Mouse (Mus musculus) forebrain, embryonic 10.5 days (tissue): ENCODE measurements around the gene Serpine1. TPM values are rescaled to one million over a fixed set of nuclear protein-coding genes. Genes with fewer than 3 reads are reported as not detected.
A peak's percentile ranks its signal among the peaks of the same experiment; 100 is the strongest.

ENCODE experiments used
- DNase-seq: peaks from one replicate; pipeline ENCODE4 v3.0.0-alpha.2; 2017; ENCODE audit warnings: low spot score; ENCODE audit errors: extremely low spot score
- H3K27ac ChIP-seq: fragments of 300-500 bp; sonication (generic); 2 replicates; pipeline ENCODE4 v1.5.1; 2016; ENCODE audit warnings: mild to moderate bottlenecking
- H3K27me3 ChIP-seq: fragments of 300-500 bp; sonication (generic); 2 replicates; pipeline ENCODE4 v1.6.1; 2016; ENCODE audit warnings: mild to moderate bottlenecking; ENCODE audit not compliant: poor library complexity, severe bottlenecking
- H3K36me3 ChIP-seq: fragments of 300-500 bp; sonication (generic); replicated peaks from 2 replicates; pipeline ENCODE4 v1.6.1; 2016; ENCODE audit warnings: mild to moderate bottlenecking, moderate library complexity
- H3K4me1 ChIP-seq: fragments of 300-500 bp; sonication (generic); 2 replicates; pipeline ENCODE4 v1.6.1; 2016
- H3K4me3 ChIP-seq: fragments of 300-500 bp; sonication (generic); 2 replicates; pipeline ENCODE4 v1.5.1; 2016; ENCODE audit warnings: mild to moderate bottlenecking, moderate library complexity
- H3K9me3 ChIP-seq: fragments of 300-500 bp; sonication (generic); 2 replicates; pipeline ENCODE4 v1.6.1; 2016; ENCODE audit warnings: mild to moderate bottlenecking, moderate library complexity
- WGBS: fragments of 180-500 bp; shearing (Covaris S2); methylation state at CpG from one replicate; pipeline ENCODE4 v1.1.7; 2016; 5-methylcytosine and 5-hydroxymethylcytosine counted together
- polyA plus RNA-seq: library from polyadenylated mRNA; unstranded; fragments of >200 nt; fragmentation: Nextera tagmentation; extraction: Ambion mirVana; gene quantifications from 2 replicates; pipeline ENCODE4 v1.2.1, GENCODE M21; 2016

The Serpine1 gene
- polyA plus RNA-seq, 1 experiment from 2014 or later = 0.10 TPM

DNA sequence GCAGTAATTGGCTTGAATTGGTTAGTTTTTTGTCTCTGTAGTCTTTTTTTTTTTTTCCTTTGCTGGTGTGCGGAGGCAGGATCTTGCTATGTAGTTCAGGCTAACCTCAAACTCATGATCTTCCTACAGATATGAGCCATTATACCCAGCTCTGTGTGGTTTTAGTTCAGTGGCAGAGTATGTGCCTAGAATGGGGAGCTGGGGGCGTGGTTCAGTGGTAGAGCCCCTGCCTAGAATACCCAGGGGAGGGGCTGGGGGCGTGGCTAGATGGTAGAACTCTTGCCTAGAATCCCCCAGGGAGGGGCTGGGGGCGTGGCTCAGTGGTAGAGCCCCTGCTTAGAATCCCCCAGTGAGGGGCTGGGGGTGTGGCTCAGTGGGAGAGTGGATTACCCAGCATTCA is 3.4 kb downstream of the Serpine1 start:
- H3K36me3 ChIP-seq = no peaks in the 10 kb centered on the region
- peaks cover 14% of the 10 kb centered on the region for H3K4me1 ChIP-seq
- no peaks in the 10 kb centered on the region for H3K27me3 ChIP-seq
- H3K9me3 ChIP-seq = no peaks in the 10 kb centered on the region
- no peak overlapping the region for H3K27ac ChIP-seq
- WGBS = 83% methylated on average over 4 of the region's 4 CpGs
- no peak overlapping the region for H3K4me3 ChIP-seq
- no peak for DNase-seq

DNA sequence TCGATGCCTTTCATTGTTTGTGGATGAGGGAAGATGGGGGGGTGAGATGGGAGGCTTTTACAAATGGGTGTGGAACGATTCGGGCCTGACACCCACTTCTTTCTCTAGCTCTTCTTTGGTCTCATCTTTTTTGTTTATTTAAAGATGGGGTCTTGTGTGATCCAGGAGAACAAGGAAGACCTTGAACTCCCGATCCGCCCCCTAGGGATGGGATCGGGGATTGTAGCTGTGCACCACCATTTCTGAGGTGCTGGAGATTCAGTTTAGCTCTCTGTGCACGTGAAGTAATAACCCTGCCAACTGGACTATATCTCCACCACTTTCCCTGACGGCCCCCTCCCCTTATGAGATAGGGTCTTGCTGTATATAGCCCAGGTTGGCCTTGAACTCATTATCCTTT is 6.1 kb downstream of the Serpine1 start:
- Histone ChIP-seq H3K27me3 (no peaks in the 10 kb centered on the region), H3K4me1 (no peaks in the 10 kb centered on the region), H3K27ac (no peak overlapping the region), H3K9me3 (no peaks in the 10 kb centered on the region), H3K4me3 (no peak overlapping the region), H3K36me3 (no peaks in the 10 kb centered on the region)
- no peak for DNase-seq
- 86% methylated on average over 8 of the region's 8 CpGs for WGBS

DNA sequence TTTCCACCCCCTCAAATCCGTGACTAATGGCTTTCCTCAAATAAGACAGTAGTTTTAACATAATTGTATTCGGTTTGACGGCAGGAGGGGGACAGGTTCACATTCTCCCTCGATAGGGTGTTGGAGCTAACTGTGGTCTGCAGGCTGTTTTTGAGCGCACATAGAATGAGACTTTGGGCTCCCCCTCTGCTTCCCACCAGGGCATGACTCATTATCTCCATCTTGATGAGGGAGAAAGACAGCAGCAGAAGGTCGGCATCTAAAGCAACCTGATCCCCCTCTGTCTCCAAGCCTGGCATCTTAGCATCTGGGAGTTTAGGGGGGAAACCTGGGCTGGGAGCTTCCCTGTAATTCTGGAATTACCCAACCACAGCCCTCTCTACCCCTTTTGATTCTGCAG is 6.6 kb downstream of the Serpine1 start:
- Histone ChIP-seq H3K27ac (no peak overlapping the region), H3K4me3 (no peak overlapping the region), H3K27me3 (no peaks in the 10 kb centered on the region), H3K4me1 (no peaks in the 10 kb centered on the region), H3K9me3 (no peaks in the 10 kb centered on the region), H3K36me3 (no peaks in the 10 kb centered on the region)
- no peak for DNase-seq
- WGBS = 77% methylated on average over 6 of the region's 6 CpGs

DNA sequence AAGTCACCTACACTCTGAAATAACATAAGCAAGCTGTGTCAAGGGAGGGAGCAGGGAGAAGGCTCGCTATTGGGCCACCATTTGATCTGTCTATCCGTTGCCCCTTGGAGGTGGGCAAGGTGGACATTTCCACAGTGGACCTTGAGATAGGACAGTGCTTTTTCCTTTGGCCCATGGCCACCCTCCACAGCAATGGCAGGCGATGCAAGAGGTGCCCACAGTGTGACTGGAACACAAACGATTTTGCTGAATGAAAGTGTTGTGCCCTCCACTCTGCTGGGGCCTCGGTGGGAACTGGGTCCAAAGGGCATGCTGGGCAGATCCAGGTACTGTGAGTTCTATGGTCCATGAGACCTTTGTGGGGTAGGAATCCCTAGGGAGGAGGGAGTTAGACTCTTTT is 9.5 kb downstream of the Serpine1 start:
- no peaks in the 10 kb centered on the region for H3K9me3 ChIP-seq
- no peak overlapping the region for H3K4me3 ChIP-seq
- no peak for DNase-seq
- no peaks in the 10 kb centered on the region for H3K36me3 ChIP-seq
- 0 out of 2 replicates have a peak, but pooled peaks cover 5% of the 10 kb centered on the region for H3K4me1 ChIP-seq
- no peaks in the 10 kb centered on the region for H3K27me3 ChIP-seq
- no peak overlapping the region for H3K27ac ChIP-seq
- WGBS = 91% methylated on average over 5 of the region's 5 CpGs

DNA sequence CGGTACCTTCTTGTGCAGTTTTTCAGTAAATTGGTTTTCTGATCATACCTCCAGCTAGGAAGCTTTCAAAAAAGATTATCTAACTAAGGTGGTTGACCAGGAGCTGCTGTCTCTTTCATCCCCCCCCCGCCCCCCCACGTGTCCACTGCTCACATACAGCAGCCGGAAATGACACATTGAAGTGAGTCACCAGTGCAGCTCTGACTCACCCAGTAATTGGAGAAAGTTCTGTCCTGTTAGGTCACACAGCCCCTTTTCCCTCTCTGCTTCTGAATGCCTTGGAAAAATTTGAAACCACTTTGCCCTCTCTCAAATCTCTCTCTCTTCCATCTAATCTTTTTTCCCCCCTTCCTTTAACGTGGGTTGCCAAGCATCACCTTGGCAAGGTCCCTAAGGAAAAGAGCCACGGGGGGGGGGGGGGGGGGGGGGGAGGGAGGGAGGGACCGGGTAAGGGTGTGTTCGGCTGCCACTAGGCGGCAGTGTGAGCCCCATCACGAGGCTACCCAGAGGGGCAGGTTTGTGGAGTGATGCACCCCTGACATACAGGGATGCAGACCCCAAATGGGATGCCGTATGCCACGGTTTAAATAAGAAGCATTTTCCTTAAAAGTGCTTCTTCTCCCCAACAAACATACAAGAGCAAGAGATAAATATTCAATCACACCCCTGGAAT is 10.1 kb downstream of the Serpine1 start:
- DNase-seq = no peak
- no peak overlapping the region for H3K4me3 ChIP-seq
- H3K4me1 ChIP-seq = 0 out of 2 replicates have a peak, but pooled peaks cover 5% of the 10 kb centered on the region
- H3K27me3 ChIP-seq = no peaks in the 10 kb centered on the region
- no peaks in the 10 kb centered on the region for H3K36me3 ChIP-seq
- 27% methylated on average over 12 of the region's 12 CpGs for WGBS
- H3K27ac ChIP-seq = no peak overlapping the region
- H3K9me3 ChIP-seq = no peaks in the 10 kb centered on the region

DNA sequence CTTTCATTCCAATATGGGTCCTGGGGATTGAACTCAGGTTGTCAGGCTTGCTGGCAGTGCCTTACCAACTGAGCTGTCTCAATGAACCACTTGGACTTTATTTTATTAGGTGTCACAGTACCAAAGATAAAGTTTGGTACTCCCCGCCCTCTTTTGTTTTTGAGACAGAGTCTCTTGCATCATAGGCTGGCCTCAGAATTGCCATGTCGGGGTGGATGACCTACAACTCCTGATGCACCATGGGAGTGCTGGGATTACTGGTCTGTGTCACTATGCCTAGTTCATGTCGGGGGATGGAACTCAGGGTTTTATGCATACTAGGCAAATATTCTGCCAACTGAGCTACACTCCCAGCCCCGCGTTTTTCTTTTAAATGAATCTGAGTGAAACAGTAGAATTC is 17.2 kb downstream of the Serpine1 start:
- no peaks in the 10 kb centered on the region for H3K9me3 ChIP-seq
- H3K4me3 ChIP-seq = no peak overlapping the region
- no peaks in the 10 kb centered on the region for H3K27me3 ChIP-seq
- 0 out of 2 replicates have a peak, but pooled peaks cover 5% of the 10 kb centered on the region for H3K4me1 ChIP-seq
- no peak overlapping the region for H3K27ac ChIP-seq
- WGBS = 87% methylated on average over 5 of the region's 5 CpGs
- H3K36me3 ChIP-seq = no peaks in the 10 kb centered on the region
- DNase-seq = no peak

DNA sequence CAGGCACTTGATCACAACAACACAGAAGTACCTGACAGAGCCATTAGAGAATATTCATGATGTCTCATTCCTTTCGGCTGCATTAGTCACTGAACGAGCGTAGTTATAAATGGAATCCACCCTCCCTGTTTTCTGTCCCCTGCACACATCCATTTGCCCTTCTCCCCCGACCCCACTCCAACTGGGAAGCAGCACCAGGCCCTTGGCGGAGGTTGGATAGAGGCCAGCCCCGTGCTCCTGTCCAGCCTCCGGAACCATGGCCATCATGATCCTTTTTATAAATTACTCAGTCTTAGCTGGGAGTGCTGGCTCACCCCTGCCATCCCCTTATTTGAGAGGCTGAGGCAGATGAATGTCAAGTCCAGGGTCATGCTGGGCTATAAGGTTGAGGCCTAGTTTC is 17.8 kb downstream of the Serpine1 start:
- Histone ChIP-seq H3K27ac (no peak overlapping the region), H3K4me3 (no peak overlapping the region), H3K27me3 (no peaks in the 10 kb centered on the region), H3K36me3 (no peaks in the 10 kb centered on the region), H3K4me1 (0 out of 2 replicates have a peak, but pooled peaks cover 3% of the 10 kb centered on the region), H3K9me3 (no peaks in the 10 kb centered on the region)
- no peak for DNase-seq
- WGBS = 90% methylated on average over 7 of the region's 7 CpGs

DNA sequence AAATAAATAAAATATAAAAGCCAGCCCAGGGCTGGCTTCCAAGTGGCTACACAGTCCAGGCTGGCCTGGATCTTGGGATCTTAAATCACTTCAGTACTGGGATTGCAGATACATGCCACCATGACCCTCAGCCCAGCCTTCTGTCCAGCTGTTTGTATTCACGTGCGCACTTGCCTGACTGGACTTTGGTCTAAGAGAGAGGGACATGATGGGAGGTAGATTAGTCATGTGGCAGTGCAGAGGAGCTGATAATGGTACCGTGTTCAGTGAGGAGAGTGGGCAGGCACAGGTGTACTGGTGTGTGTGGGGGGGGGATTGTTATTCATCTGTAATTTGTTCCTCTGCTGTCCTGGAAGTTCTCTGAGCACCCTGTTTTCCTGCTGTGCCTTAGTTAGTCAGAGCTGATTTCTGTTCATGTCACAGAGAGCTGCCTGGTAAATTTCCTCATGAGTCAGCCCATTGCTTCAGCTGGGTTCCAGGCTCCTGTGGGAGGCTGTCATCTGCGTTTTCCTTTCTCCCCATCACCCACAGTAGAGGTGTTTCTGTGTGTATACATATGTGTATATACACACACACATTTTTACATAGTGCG is 20.1 kb downstream of the Serpine1 start:
- Histone ChIP-seq H3K27ac (no peak overlapping the region), H3K9me3 (no peaks in the 10 kb centered on the region), H3K36me3 (no peaks in the 10 kb centered on the region), H3K27me3 (no peaks in the 10 kb centered on the region), H3K4me1 (no peaks in the 10 kb centered on the region), H3K4me3 (no peak overlapping the region)
- no peak for DNase-seq
- 89% methylated on average over 5 of the region's 5 CpGs for WGBS

DNA sequence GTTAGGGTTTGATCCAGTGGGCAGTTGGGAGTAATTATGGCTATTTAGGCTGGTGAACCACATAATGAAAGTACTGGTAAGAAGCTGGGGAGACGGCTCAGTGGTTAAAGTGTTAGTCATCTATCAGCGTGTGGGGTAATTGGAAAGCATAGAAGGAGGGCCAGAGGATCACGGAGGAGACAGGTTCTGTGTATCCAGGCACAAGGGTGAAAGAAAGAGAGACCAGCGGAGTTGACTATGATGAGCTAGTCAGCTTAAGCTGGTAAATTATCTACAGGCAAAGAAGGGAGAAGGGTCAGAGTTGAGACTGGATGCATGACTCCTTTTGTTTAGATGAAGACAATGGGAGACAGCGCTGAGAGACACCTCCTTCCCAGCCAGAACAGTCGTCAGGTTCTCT is 20.9 kb downstream of the Serpine1 start:
- 64% methylated on average over 6 of the region's 6 CpGs for WGBS
- Histone ChIP-seq H3K27ac (no peak overlapping the region), H3K9me3 (no peaks in the 10 kb centered on the region), H3K4me3 (no peak overlapping the region), H3K27me3 (no peaks in the 10 kb centered on the region), H3K36me3 (no peaks in the 10 kb centered on the region), H3K4me1 (peaks cover 6% of the 10 kb centered on the region)
- no peak for DNase-seq

DNA sequence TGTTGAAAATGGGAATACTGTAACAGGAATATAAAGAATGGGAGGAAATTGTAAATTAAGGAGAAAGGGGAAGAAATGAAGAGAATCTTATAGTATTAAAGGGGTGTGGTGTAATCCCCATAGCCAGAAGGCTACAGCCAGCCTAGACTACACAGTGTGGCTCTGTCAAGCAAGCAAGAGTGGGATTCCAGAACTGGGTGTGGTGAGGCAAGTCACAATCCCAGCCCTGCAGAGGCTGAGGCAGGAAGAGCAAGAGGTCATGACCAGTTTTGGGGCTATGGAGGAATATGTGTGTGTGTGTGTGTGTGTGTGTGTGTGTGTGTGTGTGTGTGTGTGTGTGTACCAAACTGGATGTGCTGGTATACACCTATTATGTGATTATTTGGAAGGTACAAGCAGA is 25.1 kb downstream of the Serpine1 start:
- H3K4me1 ChIP-seq = peaks cover 20% of the 10 kb centered on the region
- H3K9me3 ChIP-seq = no peaks in the 10 kb centered on the region
- H3K4me3 ChIP-seq = no peak overlapping the region
- DNase-seq = no peak
- H3K36me3 ChIP-seq = peaks cover 13% of the 10 kb centered on the region
- no peaks in the 10 kb centered on the region for H3K27me3 ChIP-seq
- H3K27ac ChIP-seq = 0 out of 2 replicates have a peak overlapping the region, but pooled peaks have one; percentile 8

DNA sequence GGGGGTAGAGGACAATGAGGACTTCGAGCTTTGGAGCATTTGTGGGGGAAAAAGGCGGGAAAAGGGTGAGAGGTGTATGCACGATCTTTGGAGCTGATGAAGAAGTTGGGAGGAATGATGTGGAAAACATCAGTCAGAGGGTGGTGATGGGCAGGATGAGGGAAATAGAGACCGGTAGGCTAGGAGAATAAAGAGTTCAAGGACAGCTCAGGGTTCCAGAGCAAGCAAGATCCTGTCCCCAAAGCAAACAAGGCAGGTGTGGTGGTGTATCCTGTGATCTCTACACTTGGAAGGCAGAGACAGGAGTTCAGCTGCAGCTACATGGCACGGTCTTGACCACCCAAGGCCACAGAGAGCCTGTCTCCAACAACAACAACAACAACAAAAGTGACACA is 25.7 kb downstream of the Serpine1 start:
- no peaks in the 10 kb centered on the region for H3K27me3 ChIP-seq
- H3K4me1 ChIP-seq = peaks cover 20% of the 10 kb centered on the region
- DNase-seq = no peak
- H3K4me3 ChIP-seq = peak overlapping the region; percentile 78
- peaks cover 20% of the 10 kb centered on the region for H3K36me3 ChIP-seq
- WGBS = 28% methylated on average over 5 of the region's 5 CpGs
- H3K9me3 ChIP-seq = no peaks in the 10 kb centered on the region
- peak overlapping the region; percentile 93 for H3K27ac ChIP-seq

DNA sequence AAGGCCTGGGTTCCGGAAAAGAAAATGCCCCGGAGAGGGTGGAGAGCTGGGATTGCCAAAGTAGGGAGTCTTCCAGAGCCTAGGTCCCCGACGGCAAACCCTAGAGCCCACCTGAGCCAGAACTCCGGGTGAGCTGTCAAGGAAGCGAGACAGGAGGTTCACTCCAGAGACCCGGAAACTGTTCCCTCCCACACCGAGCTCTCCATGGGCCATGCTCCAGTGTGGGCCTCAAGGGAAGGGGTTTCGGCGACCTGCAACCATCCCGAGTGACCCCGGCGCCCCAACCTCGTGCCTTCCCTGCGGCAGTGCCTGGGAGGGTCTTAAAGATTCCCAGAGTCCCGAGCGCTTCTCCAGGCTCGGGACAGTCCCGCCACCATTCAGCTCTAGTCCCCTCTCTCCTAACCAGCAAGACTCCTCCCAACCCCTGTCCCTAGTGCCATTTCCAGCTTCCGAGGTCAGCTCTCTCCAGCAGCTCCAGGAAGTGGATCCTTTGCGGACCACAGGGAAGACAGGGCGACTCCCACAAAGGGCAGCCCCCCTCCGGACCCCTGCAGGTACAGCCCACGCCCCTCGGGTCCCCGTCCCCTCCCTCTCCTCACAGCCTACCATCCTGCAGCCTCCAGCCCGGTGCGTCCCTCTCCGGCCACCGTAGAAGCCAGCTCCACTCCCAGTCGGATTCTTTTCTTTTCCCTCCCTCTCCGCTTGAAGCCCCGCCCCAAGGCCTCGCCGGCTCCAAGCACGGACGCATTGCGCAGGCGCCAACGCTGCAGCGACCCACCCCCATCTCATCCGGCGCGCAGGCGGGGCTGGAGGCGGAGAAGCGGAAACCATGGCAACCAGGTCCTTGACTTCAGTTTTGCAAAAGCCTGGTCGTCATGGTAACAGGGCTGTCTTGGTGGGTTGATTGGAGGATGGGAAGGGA is 26.4 kb downstream of the Serpine1 start, which contains the start of gene Ap1s1:
TSS of gene Ap1s1 (minus strand) at position 734 of the 922 bp plus-strand sequence.
- DNase-seq = peak; percentile 100
- H3K27me3 ChIP-seq = no peaks in the 10 kb centered on the region
- H3K27ac ChIP-seq = peak within 1 kb of the TSS; percentile 93
- peaks cover 25% of the 10 kb centered on the region for H3K36me3 ChIP-seq
- peak within 1 kb of the TSS; percentile 78 for H3K4me3 ChIP-seq
- no peaks in the 10 kb centered on the region for H3K9me3 ChIP-seq
- H3K4me1 ChIP-seq = peaks cover 20% of the 10 kb centered on the region
- WGBS = under 1% methylated on average over 48 of the region's 48 CpGs

DNA sequence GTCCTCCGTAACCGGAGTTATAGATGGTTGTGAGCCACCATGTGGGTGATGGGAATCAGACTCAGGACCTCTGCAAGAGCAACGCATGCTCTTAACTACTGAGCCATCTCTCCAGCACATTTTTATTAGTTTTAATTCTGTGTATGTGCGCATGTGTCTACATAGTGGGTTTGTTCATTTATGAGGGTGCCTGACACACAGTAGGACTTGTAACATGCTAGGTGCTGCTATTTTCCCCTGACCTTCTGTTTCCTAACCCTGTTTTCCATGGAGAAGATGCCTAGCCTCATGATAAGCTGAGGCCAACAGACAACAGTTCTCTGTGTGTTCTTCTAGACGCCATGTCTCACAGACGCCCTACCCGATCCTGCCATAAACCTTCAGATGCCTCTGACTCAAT is 28.1 kb downstream of the Serpine1 start:
- Histone ChIP-seq H3K36me3 (peaks cover 42% of the 10 kb centered on the region), H3K4me1 (peaks cover 20% of the 10 kb centered on the region), H3K4me3 (no peak overlapping the region), H3K27ac (no peak overlapping the region), H3K9me3 (no peaks in the 10 kb centered on the region), H3K27me3 (no peaks in the 10 kb centered on the region)
- no peak for DNase-seq
- WGBS = 95% methylated on average over 7 of the region's 7 CpGs
